Mouse (Mus musculus): ENCODE results near the gene Gngt2. TPM values are rescaled to one million over a fixed set of nuclear protein-coding genes. Genes with fewer than 3 reads are reported as not detected.

The Gngt2 gene
- total RNA-seq, 1 experiment from 2014 or later, result 30.3 TPM

Other genes starting within 250 kb of the Gngt2 start
- gene Ngfr, start 249.5 kb upstream of the Gngt2 start, total RNA-seq (2021), result 5.6 and 14.3 TPM in 2 replicates
- 332 and 338 TPM in 2 replicates for gene Phb, start 170.3 kb upstream of the Gngt2 start, total RNA-seq (2021)
- 42.9 and 43.6 TPM in 2 replicates for gene Zfp652, start 124.5 kb upstream of the Gngt2 start, total RNA-seq (2021)
- gene B130006D01Rik, start 113.6 kb upstream of the Gngt2 start, total RNA-seq (2021), result 0.82 and 1.2 TPM in 2 replicates
- 269 and 312 TPM in 2 replicates for gene Phospho1, start 12.7 kb upstream of the Gngt2 start, total RNA-seq (2021)
- gene Abi3, start 5.3 kb downstream of the Gngt2 start, total RNA-seq (2021), result 15.6 and 20.9 TPM in 2 replicates
- not detected in 2 replicates for gene B4galnt2, start 77.7 kb downstream of the Gngt2 start, total RNA-seq (2021)
- 5.0 and 8.4 TPM in 2 replicates for gene Igf2bp1, start 168.7 kb downstream of the Gngt2 start, total RNA-seq (2021)
- gene Gip, start 187.3 kb downstream of the Gngt2 start, total RNA-seq (2021), result not detected in 2 replicates
- 77.7 and 79.2 TPM in 2 replicates for gene Snf8, start 197.7 kb downstream of the Gngt2 start, total RNA-seq (2021)
- gene Ube2z, start 228.2 kb downstream of the Gngt2 start, total RNA-seq (2021), result 43.8 and 45.2 TPM in 2 replicates
- 244 and 262 TPM in 2 replicates for gene Atp5g1, start 238.5 kb downstream of the Gngt2 start, total RNA-seq (2021)

All from adrenal gland, postnatal 14 days (tissue).